Mouse (Mus musculus) kidney, adult 18-20 months (tissue): ENCODE data around the gene Spata1.

Source experiments
- DNase-seq: peaks from one replicate; pipeline ENCODE4 v3.0.0; 2021

Gene Spata1

GRCm38 (mm10) chr3:146499431-146500002, at the start of gene Spata1, which contains the start of gene Gng5:
TSS of gene Spata1 (minus strand) at chr3:146499753.
TSS of gene Gng5 (plus strand) at chr3:146499807.
- DNase-seq = peak; percentile 89

DNA sequence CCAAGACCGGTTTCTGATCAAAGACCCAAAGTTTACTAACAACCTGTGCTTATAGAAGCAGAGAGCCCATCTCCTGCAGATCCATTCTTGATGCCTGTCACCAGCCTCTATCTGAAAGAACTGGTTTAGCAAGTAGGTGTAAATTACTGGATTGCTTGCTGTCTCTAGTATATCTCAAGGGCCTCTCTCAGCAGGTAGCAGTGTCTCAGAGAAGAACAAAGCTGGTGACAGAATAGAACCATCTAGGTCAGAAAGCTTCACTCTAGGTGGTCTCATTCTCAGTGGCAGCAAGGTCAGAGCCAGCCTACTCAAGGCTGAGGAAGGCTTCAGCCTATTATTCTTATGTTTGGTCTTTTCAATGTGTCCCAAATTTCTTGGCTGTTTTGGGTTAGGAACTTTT, 44.1 kb upstream of the Spata1 start:
- DNase-seq = no peak

DNA sequence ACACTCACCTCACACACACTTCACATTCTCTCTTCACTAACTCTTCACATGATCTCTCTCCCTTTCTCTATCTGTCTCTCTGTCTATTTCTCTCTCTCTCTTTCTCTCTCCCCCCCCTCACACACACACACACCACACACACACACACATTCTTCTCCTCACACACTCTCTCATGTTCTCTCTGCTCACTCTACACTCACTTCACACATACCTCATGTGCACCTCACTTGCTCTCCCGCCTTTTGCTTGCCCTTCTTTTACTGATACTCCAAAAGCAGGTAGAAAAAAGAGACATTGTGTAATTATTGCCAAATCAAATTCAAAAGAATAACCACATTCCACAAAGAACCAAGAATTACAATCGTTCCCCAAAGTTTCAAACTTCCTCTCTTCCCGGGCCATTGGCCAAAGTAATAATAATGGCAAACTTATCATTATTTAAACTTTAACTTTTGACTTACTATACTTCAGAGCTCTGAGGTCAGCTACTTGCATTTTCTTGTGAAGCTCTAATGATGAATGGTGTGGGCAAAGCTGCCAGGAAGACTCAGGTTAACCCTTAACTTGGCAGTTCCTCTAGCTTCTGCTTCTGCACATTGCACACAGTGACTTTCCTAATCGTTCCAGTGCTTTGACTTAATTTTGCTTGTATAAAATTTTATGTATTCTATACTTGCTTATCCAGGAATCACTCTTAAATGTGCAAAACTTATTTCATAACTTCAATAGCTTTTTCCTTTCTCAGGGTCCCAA, 41.1 kb upstream of the Spata1 start:
- DNase-seq = no peak

- no peak for DNase-seq
Observed at GRCm38 (mm10) chr3:146534986-146535385, 35.4 kb upstream of the Spata1 start.

- DNase-seq = no peak
Observed at GRCm38 (mm10) chr3:146528335-146528734, 28.8 kb upstream of the Spata1 start.

DNA sequence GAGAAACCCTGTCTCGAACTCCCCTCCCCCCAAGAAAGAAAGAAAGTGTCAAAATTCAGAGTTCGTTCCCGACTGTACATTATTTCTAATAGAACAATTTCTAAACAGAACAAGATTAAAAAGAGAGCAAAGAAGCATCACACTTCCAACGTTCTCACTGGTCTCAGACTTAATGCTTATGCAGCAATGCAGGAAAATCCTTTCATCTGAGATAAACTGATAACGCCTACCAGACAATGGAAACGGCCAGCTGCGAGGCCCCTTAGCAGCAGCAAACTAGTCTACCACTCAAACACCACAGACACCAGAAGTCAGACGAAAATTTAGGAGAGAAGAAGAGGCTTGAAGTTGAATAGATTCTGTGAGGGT, 22.1 kb upstream of the Spata1 start:
- no peak for DNase-seq

DNA sequence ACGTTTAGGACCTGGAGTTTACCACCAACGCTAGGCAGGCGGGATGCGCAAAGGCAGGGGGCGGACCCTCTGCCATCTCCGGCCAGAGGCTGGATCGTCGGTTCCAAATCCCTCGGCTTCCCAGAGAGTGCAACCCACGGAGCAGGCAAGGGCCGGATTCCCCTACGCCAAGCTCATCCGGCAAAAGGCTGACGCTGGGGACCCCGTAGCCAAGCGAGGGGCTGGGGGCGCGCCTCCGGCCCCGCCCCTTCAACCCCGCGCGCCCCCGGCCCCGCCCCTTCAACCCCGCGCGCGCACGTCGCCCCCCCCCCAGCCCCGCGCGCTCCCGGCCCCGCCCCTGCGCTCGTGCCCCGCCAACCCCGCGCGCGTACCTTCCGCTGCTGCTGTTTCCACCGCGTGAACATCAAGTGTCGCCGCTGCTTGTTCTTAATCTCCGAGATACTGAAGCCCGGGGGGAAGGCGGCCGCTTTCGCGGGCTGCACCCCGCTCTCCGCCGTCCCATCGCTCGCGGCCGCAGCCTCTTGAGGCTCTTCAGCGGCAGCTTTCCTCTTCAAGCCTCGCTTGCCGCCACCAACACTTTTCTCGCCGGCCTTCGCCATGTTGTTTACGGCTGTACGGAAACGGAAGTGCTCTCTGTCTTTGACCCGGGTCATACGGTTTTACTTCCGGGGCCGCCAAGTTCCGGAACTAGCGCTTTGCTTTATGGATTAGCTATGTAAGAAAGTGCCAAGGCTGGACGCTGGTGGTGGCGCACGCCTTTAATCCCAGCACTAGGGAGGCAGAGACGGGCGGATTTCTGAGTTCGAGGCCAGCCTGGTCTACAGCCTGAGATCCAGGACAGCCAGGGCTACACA, 21.5 kb upstream of the Spata1 start, which contains the start of gene Rpf1:
Rpf1 (minus strand) TSS at position 632 of the 854 bp plus-strand sequence.
- peak; percentile 92 for DNase-seq

GRCm38 (mm10) chr3:146520226-146520797, 20.8 kb upstream of the Spata1 start:
- DNase-seq = no peak

- DNase-seq = no peak
Observed at GRCm38 (mm10) chr3:146506711-146507110, 7.2 kb upstream of the Spata1 start.

DNA sequence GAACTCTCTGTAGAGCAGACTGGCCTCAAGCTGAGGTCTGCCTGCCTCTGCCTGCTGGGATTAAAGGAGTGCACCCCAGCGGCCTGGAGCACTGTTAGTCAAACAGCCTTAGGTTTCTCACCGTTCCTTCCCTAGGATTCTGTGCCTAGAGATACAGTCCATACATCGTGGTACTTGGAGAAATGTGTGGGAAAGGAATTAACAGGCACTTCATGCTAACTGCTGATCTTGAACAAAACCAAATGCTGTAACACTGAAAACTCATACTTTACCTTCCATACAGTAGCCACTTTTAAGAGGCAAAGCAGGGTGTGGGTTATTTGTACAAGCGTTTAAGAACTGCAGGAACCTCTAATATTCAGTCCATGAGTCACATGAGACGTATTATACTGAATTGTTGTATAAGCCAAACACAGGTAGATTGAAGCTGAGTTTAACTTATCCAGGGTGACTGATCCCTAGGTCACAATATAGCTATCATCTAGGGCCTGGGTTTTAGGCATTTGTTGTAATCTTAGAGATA, 2.1 kb upstream of the Spata1 start:
- DNase-seq = no peak

- no peak for DNase-seq
Observed at GRCm38 (mm10) chr3:146500810-146501201, 1.3 kb upstream of the Spata1 start.

GRCm38 (mm10) chr3:146500003-146500809, 653 bp upstream of the Spata1 start:
- no peak for DNase-seq

- DNase-seq = no peak
Observed at GRCm38 (mm10) chr3:146498989-146499388, 564 bp downstream of the Spata1 start.

DNA sequence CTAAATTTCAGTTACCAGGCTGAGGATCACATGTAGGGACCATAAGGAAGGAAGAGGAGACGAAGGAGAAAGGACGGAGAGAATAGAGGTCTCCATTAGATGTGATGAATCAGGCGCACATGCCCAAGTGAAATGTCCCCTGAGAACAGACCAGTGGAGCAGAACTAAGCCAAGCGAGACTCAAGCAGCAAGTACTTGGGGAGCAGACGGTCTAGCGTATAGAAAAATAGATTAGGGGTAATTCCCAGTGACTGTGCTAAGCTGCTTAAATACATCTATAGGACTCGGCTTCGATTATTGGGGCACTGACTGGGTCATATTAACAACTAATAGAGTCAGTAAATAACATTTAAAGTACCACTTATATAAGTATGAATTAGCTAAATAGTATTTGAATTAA, 4.6 kb downstream of the Spata1 start:
- no peak for DNase-seq

- no peak for DNase-seq
Observed at GRCm38 (mm10) chr3:146486464-146486863, 13.1 kb downstream of the Spata1 start.

- DNase-seq = no peak
Observed at GRCm38 (mm10) chr3:146482044-146482443, 17.5 kb downstream of the Spata1 start.

- peak; percentile 13 for DNase-seq
Observed at GRCm38 (mm10) chr3:146474428-146474827, 25.1 kb downstream of the Spata1 start.

GRCm38 (mm10) chr3:146473741-146474140, 25.8 kb downstream of the Spata1 start:
- no peak for DNase-seq

DNA sequence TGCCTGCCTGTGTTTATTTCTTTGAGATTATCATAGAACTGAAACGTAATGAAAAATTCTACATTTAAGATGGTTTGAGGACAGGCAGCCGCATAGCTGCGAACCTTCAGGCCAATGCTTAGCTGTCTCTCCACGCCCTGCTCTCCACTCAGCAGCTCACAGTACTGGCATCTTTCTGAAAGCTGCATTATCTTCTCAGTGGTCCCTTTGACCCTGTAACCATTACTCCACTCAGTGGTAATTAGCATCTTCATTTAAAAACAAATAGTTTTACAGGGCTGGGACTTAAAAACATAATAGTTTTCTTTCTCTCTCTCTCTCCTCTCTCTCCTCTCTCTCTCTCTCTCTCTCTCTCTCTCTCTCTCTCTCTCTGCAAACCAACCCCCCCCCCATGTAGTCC, 26.9 kb downstream of the Spata1 start:
- no peak for DNase-seq

- DNase-seq = no peak
Observed at GRCm38 (mm10) chr3:146469226-146469625, 30.3 kb downstream of the Spata1 start.

GRCm38 (mm10) chr3:146462939-146463338, 36.6 kb downstream of the Spata1 start:
- no peak for DNase-seq

GRCm38 (mm10) chr3:146451375-146451774, 48.2 kb downstream of the Spata1 start:
- DNase-seq = no peak
